Mouse (Mus musculus) heart, embryonic 12.5 days (tissue): ENCODE measurements around the gene Gpc4. TPM values are rescaled to one million over a fixed set of nuclear protein-coding genes. Genes with fewer than 3 reads are reported as not detected.

Experiments
- ATAC-seq: fragments of 200-750 bp; cut with Nextera tagmentation; 2 replicates; pipeline ENCODE4 v1.8.0; 2017; ENCODE audit warnings: moderate TSS enrichment, moderate library complexity; ENCODE audit not compliant: insufficient number of reproducible peaks, low FRiP score
- H3K27ac ChIP-seq: fragments of 300-500 bp; sonication (generic); 2 replicates; pipeline ENCODE4 v1.5.1; 2016; ENCODE audit warnings: mild to moderate bottlenecking, moderate library complexity; ENCODE audit not compliant: poor library complexity, severe bottlenecking
- H3K27me3 ChIP-seq: fragments of 300-500 bp; sonication (generic); replicated peaks from 2 replicates; pipeline ENCODE4 v1.6.1; 2016; ENCODE audit warnings: mild to moderate bottlenecking, moderate library complexity
- H3K36me3 ChIP-seq: fragments of 300-500 bp; sonication (generic); 2 replicates; pipeline ENCODE4 v1.6.1; 2016; ENCODE audit warnings: mild to moderate bottlenecking, moderate library complexity
- H3K4me1 ChIP-seq: fragments of 300-500 bp; sonication (generic); replicated peaks from 2 replicates; pipeline ENCODE4 v1.6.1; 2016; ENCODE audit warnings: mild to moderate bottlenecking
- H3K4me2 ChIP-seq: fragments of 300-500 bp; sonication (generic); 2 replicates; pipeline ENCODE4 v1.6.1; 2016; ENCODE audit warnings: mild to moderate bottlenecking, moderate library complexity
- H3K4me3 ChIP-seq: fragments of 300-500 bp; sonication (generic); 2 replicates; pipeline ENCODE4 v1.5.1; 2016; ENCODE audit warnings: mild to moderate bottlenecking
- H3K9ac ChIP-seq: fragments of 300-500 bp; sonication (generic); 2 replicates; pipeline ENCODE4 v1.6.1; 2016; ENCODE audit warnings: mild to moderate bottlenecking, moderate library complexity
- H3K9me3 ChIP-seq: fragments of 300-500 bp; sonication (generic); replicated peaks from 2 replicates; pipeline ENCODE4 v1.6.1; 2016; ENCODE audit warnings: mild to moderate bottlenecking, moderate library complexity
- WGBS: fragments of 180-500 bp; shearing (Covaris S2); methylation state at CpG from one replicate; pipeline ENCODE4 v1.1.7; 2016; 5-methylcytosine and 5-hydroxymethylcytosine counted together
- polyA plus RNA-seq: library from polyadenylated mRNA; unstranded; fragments of >200 nt; fragmentation: Nextera tagmentation; extraction: Ambion mirVana; gene quantifications from 2 replicates; pipeline ENCODE4 v1.2.1, GENCODE M21; 2016

Gene Gpc4
- polyA plus RNA-seq, 1 experiment from 2014 or later = 56.8 TPM

DNA sequence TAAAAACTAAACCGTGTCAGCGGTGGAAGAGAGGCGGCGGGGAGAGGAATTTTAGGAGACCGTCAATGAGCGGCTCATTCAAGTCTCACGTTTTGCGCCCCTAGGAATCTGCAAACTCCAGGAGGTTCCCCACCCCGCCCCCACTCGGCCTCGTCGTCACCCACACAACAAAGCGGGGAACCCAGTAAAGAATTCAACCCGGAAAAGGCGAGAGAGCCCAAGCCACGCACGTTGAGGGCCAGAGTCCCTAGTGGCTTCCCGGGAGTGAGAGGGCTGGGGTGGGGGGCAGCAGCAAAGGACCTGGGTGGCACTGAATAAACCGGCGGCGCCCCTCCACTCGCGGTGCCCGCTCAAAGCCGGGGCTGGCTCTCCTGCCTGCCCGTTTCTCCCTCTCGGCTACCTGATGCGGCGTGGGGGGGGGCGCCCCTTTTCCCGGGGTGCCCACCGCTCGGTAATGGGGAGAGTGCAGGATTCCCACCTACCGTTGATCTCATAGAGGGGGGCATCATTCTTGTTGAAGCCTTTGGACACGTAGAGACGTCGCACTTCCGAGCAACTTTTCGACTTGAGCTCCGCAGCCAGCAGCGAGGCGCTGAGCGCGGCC is 816 bp downstream of the Gpc4 start:
- H3K4me1 ChIP-seq = peaks cover 9% of the 10 kb centered on the region; the same call in 1 of the 2 replicates
- WGBS = 10% methylated on average over 44 of the region's 44 CpGs
- no peaks in the 10 kb centered on the region for H3K36me3 ChIP-seq
- peak overlapping the region; percentile 67 for H3K4me3 ChIP-seq
- H3K9ac ChIP-seq = peak overlapping the region; percentile 80
- no peaks in the 10 kb centered on the region; the same call in 1 of the 2 replicates for H3K27me3 ChIP-seq
- ATAC-seq = peak; percentile 10; the same call in 1 of the 2 replicates
- H3K4me2 ChIP-seq = peak overlapping the region; percentile 67
- H3K9me3 ChIP-seq = no peaks in the 10 kb centered on the region
- peak overlapping the region; percentile 57 for H3K27ac ChIP-seq

DNA sequence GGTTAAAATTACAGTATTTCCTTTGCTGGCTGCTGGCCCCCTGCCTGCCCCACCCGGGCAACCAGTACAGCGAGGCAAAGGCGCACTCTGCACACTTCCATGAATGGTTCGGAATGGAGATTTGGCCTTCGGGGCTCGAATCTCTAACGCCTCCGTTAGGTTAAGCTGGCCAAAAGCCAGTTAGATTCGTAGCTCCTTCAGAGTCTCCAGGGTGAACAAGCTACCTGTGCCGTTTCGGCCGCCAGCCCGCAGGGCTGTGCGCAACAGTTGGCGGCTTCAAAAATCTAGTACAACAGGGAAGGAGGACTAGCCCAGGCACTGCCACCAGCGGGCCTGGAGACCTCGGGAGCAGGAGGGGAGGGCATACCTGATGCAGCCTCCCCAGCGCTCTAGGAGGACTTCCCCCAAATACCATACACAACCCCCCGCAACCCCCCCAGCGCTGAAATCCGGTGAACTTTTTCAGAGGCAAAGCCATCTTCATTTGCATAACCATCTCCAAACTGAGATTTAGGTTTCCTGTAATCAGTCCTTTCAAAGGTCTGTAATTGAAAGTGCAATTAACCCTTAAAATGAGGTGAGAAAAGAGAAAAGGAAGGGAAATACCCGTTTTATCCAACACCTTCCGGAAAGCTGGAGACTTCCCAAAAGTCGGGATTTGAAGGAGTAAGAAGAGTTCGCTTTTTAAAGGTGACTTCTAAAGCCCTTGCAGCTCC is 1.5 kb downstream of the Gpc4 start:
- Histone ChIP-seq H3K27ac (peak overlapping the region; percentile 43; the same call in 1 of the 2 replicates), H3K36me3 (no peaks in the 10 kb centered on the region), H3K27me3 (no peaks in the 10 kb centered on the region; the same call in 1 of the 2 replicates), H3K9ac (peak overlapping the region; percentile 80), H3K4me2 (peak overlapping the region; percentile 67), H3K4me1 (peaks cover 9% of the 10 kb centered on the region; the same call in 1 of the 2 replicates), H3K4me3 (peak overlapping the region; percentile 67), H3K9me3 (no peaks in the 10 kb centered on the region)
- ATAC-seq = peak; percentile 40; the same call in 1 of the 2 replicates
- 16% methylated on average over 25 of the region's 25 CpGs for WGBS

GRCm38 (mm10) chrX:52162756-52163155 is 2.3 kb downstream of the Gpc4 start:
- H3K4me2 ChIP-seq = peak overlapping the region; percentile 67
- no peaks in the 10 kb centered on the region for H3K9me3 ChIP-seq
- H3K4me3 ChIP-seq = peak overlapping the region; percentile 67
- 21% methylated on average over 6 of the region's 6 CpGs for WGBS
- no peaks in the 10 kb centered on the region; the same call in 1 of the 2 replicates for H3K27me3 ChIP-seq
- H3K9ac ChIP-seq = peak overlapping the region; percentile 80
- no peak for ATAC-seq
- H3K27ac ChIP-seq = no peak overlapping the region
- peaks cover 9% of the 10 kb centered on the region; the same call in 1 of the 2 replicates for H3K4me1 ChIP-seq
- H3K36me3 ChIP-seq = no peaks in the 10 kb centered on the region

- no peak overlapping the region for H3K4me3 ChIP-seq
- no peak overlapping the region for H3K9ac ChIP-seq
- ATAC-seq = no peak
- H3K27me3 ChIP-seq = no peaks in the 10 kb centered on the region; the same call in 1 of the 2 replicates
- no peaks in the 10 kb centered on the region for H3K36me3 ChIP-seq
- peak overlapping the region; percentile 67; the same call in 1 of the 2 replicates for H3K4me2 ChIP-seq
- peaks cover 9% of the 10 kb centered on the region; the same call in 1 of the 2 replicates for H3K4me1 ChIP-seq
- no peaks in the 10 kb centered on the region for H3K9me3 ChIP-seq
- no peak overlapping the region for H3K27ac ChIP-seq
- 39% methylated on average over 1 of the region's 1 CpGs for WGBS
Observed at GRCm38 (mm10) chrX:52162206-52162605, 2.8 kb downstream of the Gpc4 start.

GRCm38 (mm10) chrX:52159621-52160020 is 5.4 kb downstream of the Gpc4 start:
- no peak for ATAC-seq
- H3K27me3 ChIP-seq = no peaks in the 10 kb centered on the region
- H3K4me2 ChIP-seq = no peak overlapping the region
- no peak overlapping the region for H3K4me3 ChIP-seq
- 76% methylated on average over 5 of the region's 5 CpGs for WGBS
- no peak overlapping the region for H3K27ac ChIP-seq
- peaks cover 9% of the 10 kb centered on the region; the same call in 1 of the 2 replicates for H3K4me1 ChIP-seq
- H3K9ac ChIP-seq = no peak overlapping the region
- no peaks in the 10 kb centered on the region for H3K9me3 ChIP-seq
- H3K36me3 ChIP-seq = no peaks in the 10 kb centered on the region

- H3K36me3 ChIP-seq = no peaks in the 10 kb centered on the region
- no peak overlapping the region for H3K4me3 ChIP-seq
- H3K9me3 ChIP-seq = no peaks in the 10 kb centered on the region
- no peaks in the 10 kb centered on the region for H3K27me3 ChIP-seq
- 73% methylated on average over 7 of the region's 7 CpGs for WGBS
- no peak for ATAC-seq
- H3K27ac ChIP-seq = no peak overlapping the region
- H3K4me1 ChIP-seq = peaks cover 22% of the 10 kb centered on the region; the same call in 1 of the 2 replicates
- no peak overlapping the region for H3K4me2 ChIP-seq
- no peak overlapping the region for H3K9ac ChIP-seq
Observed at GRCm38 (mm10) chrX:52155408-52155953, 9.6 kb downstream of the Gpc4 start.

DNA sequence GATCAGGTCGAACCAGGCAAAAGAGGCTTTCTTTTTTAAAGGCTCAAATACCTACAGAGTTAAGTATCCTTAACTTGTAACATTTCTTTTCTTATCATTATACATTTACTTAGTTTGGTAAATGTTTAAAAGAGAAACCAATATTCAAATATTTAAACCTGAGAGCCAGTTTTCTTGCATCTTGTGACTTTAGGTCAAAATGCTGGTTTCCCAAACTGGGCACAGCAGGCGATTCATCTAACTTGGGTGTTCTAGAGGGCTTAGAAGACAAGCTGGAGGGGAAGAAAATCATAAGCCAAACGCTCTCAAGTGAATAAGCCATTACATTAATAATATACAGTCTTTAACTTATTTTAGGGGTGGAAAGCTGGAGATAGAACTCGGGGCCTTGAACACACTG is 10.2 kb downstream of the Gpc4 start:
- Histone ChIP-seq H3K9ac (no peak overlapping the region), H3K4me1 (peaks cover 22% of the 10 kb centered on the region; the same call in 1 of the 2 replicates), H3K9me3 (no peaks in the 10 kb centered on the region), H3K36me3 (no peaks in the 10 kb centered on the region), H3K4me2 (no peak overlapping the region), H3K27me3 (no peaks in the 10 kb centered on the region), H3K4me3 (no peak overlapping the region), H3K27ac (no peak overlapping the region)
- WGBS = 83% methylated on average over 4 of the region's 4 CpGs
- no peak for ATAC-seq

- WGBS = 75% methylated on average over 4 of the region's 4 CpGs
- no peak overlapping the region for H3K27ac ChIP-seq
Observed at GRCm38 (mm10) chrX:52153451-52153850, 11.6 kb downstream of the Gpc4 start.

GRCm38 (mm10) chrX:52152961-52153360 is 12.1 kb downstream of the Gpc4 start:
- Histone ChIP-seq H3K9me3 (no peaks in the 10 kb centered on the region), H3K4me2 (no peak overlapping the region), H3K9ac (no peak overlapping the region), H3K4me1 (peaks cover 22% of the 10 kb centered on the region; the same call in 1 of the 2 replicates), H3K27ac (no peak overlapping the region), H3K27me3 (no peaks in the 10 kb centered on the region), H3K36me3 (no peaks in the 10 kb centered on the region), H3K4me3 (no peak overlapping the region)
- WGBS = 83% methylated on average over 5 of the region's 5 CpGs
- ATAC-seq = no peak

More at GRCm38 (mm10) chrX:52153451-52153850, 11.6 kb downstream of the Gpc4 start:
- Histone ChIP-seq H3K4me3 (no peak overlapping the region), H3K9me3 (no peaks in the 10 kb centered on the region), H3K36me3 (no peaks in the 10 kb centered on the region), H3K27me3 (no peaks in the 10 kb centered on the region), H3K4me1 (peaks cover 22% of the 10 kb centered on the region; the same call in 1 of the 2 replicates), H3K9ac (no peak overlapping the region), H3K4me2 (no peak overlapping the region)
- no peak for ATAC-seq

- ATAC-seq = no peak
- Histone ChIP-seq H3K27me3 (no peaks in the 10 kb centered on the region), H3K9ac (no peak overlapping the region), H3K4me1 (peaks cover 22% of the 10 kb centered on the region; the same call in 1 of the 2 replicates), H3K4me3 (no peak overlapping the region), H3K27ac (no peak overlapping the region), H3K36me3 (no peaks in the 10 kb centered on the region), H3K4me2 (peak overlapping the region; percentile 24; the same call in 1 of the 2 replicates), H3K9me3 (0 out of 2 replicates have a peak, but pooled peaks cover 1% of the 10 kb centered on the region)
- WGBS = 53% methylated on average over 5 of the region's 5 CpGs
Observed at GRCm38 (mm10) chrX:52151555-52151954, 13.5 kb downstream of the Gpc4 start.

GRCm38 (mm10) chrX:52151100-52151499 is 14.0 kb downstream of the Gpc4 start:
- H3K4me1 ChIP-seq = peaks cover 22% of the 10 kb centered on the region; the same call in 1 of the 2 replicates
- no peak overlapping the region for H3K4me3 ChIP-seq
- WGBS = 32% methylated on average over 7 of the region's 7 CpGs
- H3K4me2 ChIP-seq = peak overlapping the region; percentile 24
- no peak overlapping the region for H3K9ac ChIP-seq
- H3K9me3 ChIP-seq = 0 out of 2 replicates have a peak, but pooled peaks cover 2% of the 10 kb centered on the region
- H3K27ac ChIP-seq = peak overlapping the region; percentile 47; the same call in 1 of the 2 replicates
- ATAC-seq = no peak; the same call in 1 of the 2 replicates
- no peaks in the 10 kb centered on the region for H3K27me3 ChIP-seq
- no peaks in the 10 kb centered on the region for H3K36me3 ChIP-seq
